Mouse (Mus musculus) kidney, embryonic 16.5 days (tissue): ENCODE data around the gene Zfc3h1. TPM values are rescaled to one million over a fixed set of nuclear protein-coding genes. Genes with fewer than 3 reads are reported as not detected.
A peak's percentile ranks its signal among the peaks of the same experiment; 100 is the strongest.

Experiments
- ATAC-seq: fragments of 200-750 bp; cut with Nextera tagmentation; 2 replicates; pipeline ENCODE4 v1.8.0; 2017; ENCODE audit warnings: moderate TSS enrichment; ENCODE audit not compliant: low FRiP score, low TSS enrichment
- H3K27ac ChIP-seq: fragments of 300-500 bp; sonication (generic); 2 replicates; pipeline ENCODE4 v1.5.1; 2014; ENCODE audit warnings: low read length
- H3K27me3 ChIP-seq: fragments of 300-500 bp; sonication (generic); 2 replicates; pipeline ENCODE4 v1.6.1; 2014; ENCODE audit warnings: low read length, control low read depth, mixed read lengths; ENCODE audit not compliant: insufficient read depth
- H3K36me3 ChIP-seq: fragments of 300-500 bp; sonication (generic); 2 replicates; pipeline ENCODE4 v1.6.1; 2014; ENCODE audit warnings: low read length, control low read depth, mixed read lengths; ENCODE audit not compliant: insufficient read depth
- H3K4me1 ChIP-seq: fragments of 300-500 bp; sonication (generic); 2 replicates; pipeline ENCODE4 v1.6.1; 2014; ENCODE audit warnings: low read length, control low read depth, mixed read lengths; ENCODE audit not compliant: insufficient read depth
- H3K4me2 ChIP-seq: fragments of 300-500 bp; sonication (generic); replicated peaks from 2 replicates; pipeline ENCODE4 v1.6.1; 2014; ENCODE audit warnings: low read depth, low read length
- H3K4me3 ChIP-seq: fragments of 300-500 bp; sonication (generic); 2 replicates; pipeline ENCODE4 v1.5.1; 2014; ENCODE audit warnings: mild to moderate bottlenecking, low read length
- H3K9ac ChIP-seq: fragments of 300-500 bp; sonication (generic); replicated peaks from 2 replicates; pipeline ENCODE4 v1.6.1; 2014; ENCODE audit warnings: low read length
- H3K9me3 ChIP-seq: fragments of 300-500 bp; sonication (generic); 2 replicates; pipeline ENCODE4 v1.6.1; 2016; ENCODE audit warnings: low read length, control low read depth
- WGBS: fragments of 180-500 bp; shearing (Covaris S2); extraction: QIAGEN DNeasy Blood & Tissue Kit; methylation state at CpG from one replicate; pipeline ENCODE4 v1.1.7; 2014; 5-methylcytosine and 5-hydroxymethylcytosine counted together
- polyA plus RNA-seq: library from polyadenylated mRNA; unstranded; fragments of >200 nt; fragmentation: Nextera tagmentation; extraction: Ambion mirVana; gene quantifications from 2 replicates; pipeline ENCODE4 v1.2.1, GENCODE M21; 2015

Gene Zfc3h1
- polyA plus RNA-seq = 17.0 and 20.8 TPM in 2 replicates

GRCm38 (mm10) chr10:115384221-115385017 lies at the start of gene Zfc3h1, which contains the start of gene Thap2:
Gene Zfc3h1 (plus strand): TSS chr10:115384959.
Gene Thap2 (minus strand): TSS chr10:115384443.
- Histone ChIP-seq H3K4me2 (peak within 1 kb of the TSS; percentile 73), H3K4me1 (peaks cover 40% of the 10 kb centered on the region), H3K9ac (peak within 1 kb of the TSS; percentile 95), H3K36me3 (0 out of 2 replicates have a peak, but pooled peaks cover 2% of the 10 kb centered on the region), H3K27ac (peak within 1 kb of the TSS; percentile 98), H3K27me3 (no peaks in the 10 kb centered on the region), H3K4me3 (peak within 1 kb of the TSS; percentile 96), H3K9me3 (no peaks in the 10 kb centered on the region)
- peak; percentile 99 for ATAC-seq
- WGBS = under 1% methylated on average over 60 of the region's 65 CpGs

DNA sequence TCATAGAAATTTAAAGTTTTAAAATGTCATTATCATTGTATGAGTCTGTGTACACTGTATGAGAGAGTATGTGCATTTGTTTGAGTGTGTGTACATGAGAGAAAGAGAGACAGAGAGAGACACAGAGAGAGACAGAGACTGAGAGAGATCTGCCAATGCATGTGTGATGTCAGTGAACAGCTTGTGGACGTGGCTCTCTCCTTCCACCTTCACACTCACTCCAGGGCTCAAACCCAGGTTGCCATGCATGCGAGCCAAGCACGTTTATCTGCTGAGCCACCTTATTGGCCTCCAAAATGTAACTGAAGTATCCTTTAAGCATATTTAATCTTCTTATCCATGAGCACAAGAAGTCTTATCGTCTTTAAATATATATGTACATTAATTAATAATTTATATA lies 47.9 kb upstream of the Zfc3h1 start:
- 81% methylated on average over 4 of the region's 4 CpGs for WGBS
- no peaks in the 10 kb centered on the region for H3K4me1 ChIP-seq
- H3K9me3 ChIP-seq = no peaks in the 10 kb centered on the region
- no peak overlapping the region for H3K27ac ChIP-seq
- H3K4me3 ChIP-seq = no peak overlapping the region
- H3K9ac ChIP-seq = no peak overlapping the region
- H3K36me3 ChIP-seq = peaks cover 3% of the 10 kb centered on the region; the same call in 1 of the 2 replicates
- H3K27me3 ChIP-seq = no peaks in the 10 kb centered on the region
- ATAC-seq = no peak
- H3K4me2 ChIP-seq = no peak overlapping the region

DNA sequence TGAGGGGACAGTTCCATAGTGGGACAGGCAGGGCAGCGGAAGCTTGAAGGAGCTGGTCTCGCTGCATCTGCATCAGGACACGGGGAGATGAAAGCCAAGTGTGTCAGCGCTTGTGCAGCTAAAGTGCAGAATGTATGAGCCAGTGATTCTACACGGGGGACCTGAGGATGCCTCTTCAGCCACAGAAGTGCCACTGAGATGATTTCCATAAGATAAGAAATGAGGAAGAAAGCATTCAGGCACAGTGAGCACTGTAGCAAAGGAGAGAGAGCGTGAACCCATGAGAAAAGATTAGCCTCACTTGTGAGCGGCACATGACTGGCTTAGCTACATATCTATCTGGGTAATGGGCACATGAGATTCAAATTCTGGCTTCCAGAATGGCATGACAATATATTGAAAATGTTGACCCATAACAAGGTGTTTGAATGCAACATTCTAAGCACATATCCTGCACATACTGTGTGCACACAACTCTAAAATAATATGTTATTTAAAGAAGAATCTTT lies 44.9 kb upstream of the Zfc3h1 start:
- 94% methylated on average over 7 of the region's 7 CpGs for WGBS
- peaks cover 14% of the 10 kb centered on the region for H3K36me3 ChIP-seq
- H3K27me3 ChIP-seq = no peaks in the 10 kb centered on the region
- no peak for ATAC-seq
- no peak overlapping the region for H3K27ac ChIP-seq
- H3K4me2 ChIP-seq = no peak overlapping the region
- no peak overlapping the region for H3K9ac ChIP-seq
- no peaks in the 10 kb centered on the region for H3K4me1 ChIP-seq
- no peak overlapping the region for H3K4me3 ChIP-seq
- no peaks in the 10 kb centered on the region for H3K9me3 ChIP-seq

GRCm38 (mm10) chr10:115342771-115343425 lies 41.9 kb upstream of the Zfc3h1 start:
- Histone ChIP-seq H3K4me2 (no peak overlapping the region), H3K4me3 (no peak overlapping the region), H3K9ac (no peak overlapping the region), H3K9me3 (no peaks in the 10 kb centered on the region), H3K36me3 (peaks cover 18% of the 10 kb centered on the region), H3K27me3 (no peaks in the 10 kb centered on the region), H3K4me1 (no peaks in the 10 kb centered on the region), H3K27ac (no peak overlapping the region)
- ATAC-seq = no peak
- 90% methylated on average over 4 of the region's 4 CpGs for WGBS

- Histone ChIP-seq H3K27ac (no peak overlapping the region), H3K9me3 (no peaks in the 10 kb centered on the region), H3K4me2 (no peak overlapping the region), H3K9ac (no peak overlapping the region), H3K27me3 (no peaks in the 10 kb centered on the region), H3K36me3 (peaks cover 18% of the 10 kb centered on the region), H3K4me3 (no peak overlapping the region), H3K4me1 (0 out of 2 replicates have a peak, but pooled peaks cover 6% of the 10 kb centered on the region)
- ATAC-seq = no peak
These were observed 38.3 kb upstream of the Zfc3h1 start for GRCm38 (mm10) chr10:115346444-115346843.

DNA sequence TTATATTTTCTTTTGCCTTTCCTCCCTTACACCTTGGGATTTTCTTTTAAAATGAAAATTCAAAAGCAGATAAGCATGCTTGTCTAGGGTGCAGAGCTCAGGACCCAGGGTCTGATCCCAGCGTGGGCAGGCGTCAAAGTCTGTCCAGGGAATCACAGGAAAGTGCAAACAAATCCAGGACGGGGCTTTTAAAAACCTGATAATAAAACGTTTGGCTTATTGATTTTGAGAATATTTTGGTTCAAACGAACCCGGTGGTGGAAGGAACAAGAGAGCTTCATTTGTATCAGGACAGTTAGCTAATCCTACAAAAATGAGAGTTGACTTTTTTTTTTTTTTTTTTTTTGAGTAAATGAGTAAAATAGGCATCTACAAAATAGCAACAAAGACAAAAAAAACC lies 36.6 kb upstream of the Zfc3h1 start:
- Histone ChIP-seq H3K9ac (no peak overlapping the region), H3K36me3 (0 out of 2 replicates have a peak, but pooled peaks cover 6% of the 10 kb centered on the region), H3K27me3 (no peaks in the 10 kb centered on the region), H3K9me3 (no peaks in the 10 kb centered on the region), H3K4me3 (no peak overlapping the region), H3K4me1 (0 out of 2 replicates have a peak, but pooled peaks cover 6% of the 10 kb centered on the region), H3K4me2 (no peak overlapping the region), H3K27ac (no peak overlapping the region)
- WGBS = 77% methylated on average over 6 of the region's 6 CpGs
- ATAC-seq = no peak

DNA sequence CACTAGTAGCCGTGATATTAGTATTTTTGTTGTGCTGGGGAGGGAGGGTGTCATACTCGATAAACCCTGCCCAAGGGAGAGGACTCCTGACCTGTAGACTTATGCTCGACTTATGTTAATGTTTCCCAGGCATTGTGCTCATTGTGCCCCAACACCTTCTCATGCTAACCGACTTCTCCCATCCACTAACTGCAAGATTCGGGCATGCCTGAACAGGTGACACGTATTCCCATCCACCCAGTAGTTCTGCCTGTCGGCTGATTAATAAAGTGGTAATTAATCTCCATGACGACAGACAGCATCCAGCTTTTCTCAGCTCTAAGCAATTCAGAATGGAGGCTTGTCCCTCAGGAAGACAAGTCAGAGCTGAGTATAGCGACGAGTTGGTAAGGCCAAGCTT lies 35.7 kb upstream of the Zfc3h1 start:
- ATAC-seq = peak; percentile 83
- Histone ChIP-seq H3K4me1 (0 out of 2 replicates have a peak, but pooled peaks cover 6% of the 10 kb centered on the region), H3K4me2 (no peak overlapping the region), H3K27me3 (no peaks in the 10 kb centered on the region), H3K27ac (peak overlapping the region; percentile 35; the same call in 1 of the 2 replicates), H3K4me3 (no peak overlapping the region), H3K9me3 (no peaks in the 10 kb centered on the region), H3K36me3 (0 out of 2 replicates have a peak, but pooled peaks cover 4% of the 10 kb centered on the region), H3K9ac (no peak overlapping the region)
- WGBS = 72% methylated on average over 10 of the region's 10 CpGs

GRCm38 (mm10) chr10:115349509-115349908 lies 35.2 kb upstream of the Zfc3h1 start:
- WGBS = 74% methylated on average over 7 of the region's 7 CpGs
- peak overlapping the region; percentile 35; the same call in 1 of the 2 replicates for H3K27ac ChIP-seq

GRCm38 (mm10) chr10:115350810-115351397 lies 33.9 kb upstream of the Zfc3h1 start:
- 75% methylated on average over 2 of the region's 2 CpGs for WGBS
- Histone ChIP-seq H3K4me2 (no peak overlapping the region), H3K27me3 (no peaks in the 10 kb centered on the region), H3K4me1 (0 out of 2 replicates have a peak, but pooled peaks cover 6% of the 10 kb centered on the region), H3K27ac (no peak overlapping the region), H3K9me3 (no peaks in the 10 kb centered on the region), H3K9ac (no peak overlapping the region), H3K36me3 (no peaks in the 10 kb centered on the region), H3K4me3 (no peak overlapping the region)
- no peak for ATAC-seq

More at GRCm38 (mm10) chr10:115349509-115349908, 35.2 kb upstream of the Zfc3h1 start:
- ATAC-seq = peak; percentile 77; the same call in 1 of the 2 replicates
- no peak overlapping the region for H3K4me2 ChIP-seq
- no peak overlapping the region for H3K4me3 ChIP-seq
- no peaks in the 10 kb centered on the region for H3K9me3 ChIP-seq
- H3K4me1 ChIP-seq = 0 out of 2 replicates have a peak, but pooled peaks cover 6% of the 10 kb centered on the region
- 0 out of 2 replicates have a peak, but pooled peaks cover 4% of the 10 kb centered on the region for H3K36me3 ChIP-seq
- H3K27me3 ChIP-seq = no peaks in the 10 kb centered on the region
- no peak overlapping the region for H3K9ac ChIP-seq
